Mouse (Mus musculus): Measurements from ENCODE around the gene Arhgap21. TPM values are rescaled to one million over a fixed set of nuclear protein-coding genes. Genes with fewer than 3 reads are reported as not detected.

The Arhgap21 gene
- polyA plus RNA-seq, 1 experiment from 2014 or later, result 16.7 TPM

GRCm38 (mm10) chr2:20987822-20988221 lies 19.1 kb upstream of the Arhgap21 start:
- H3K27me3 ChIP-seq, result no peaks in the 10 kb centered on the region
- no peak overlapping the region for H3K4me3 ChIP-seq (replicated peaks)
- H3K27ac ChIP-seq, result no peak overlapping the region
- H3K9me3 ChIP-seq, result no peaks in the 10 kb centered on the region
- 60% methylated on average over 3 of the region's 3 CpGs for WGBS
- ATAC-seq (ENCODE audit: insufficient number of reproducible peaks, insufficient read depth, low FRiP score, low TSS enrichment, low read depth), result no peak
- no peaks in the 10 kb centered on the region for H3K36me3 ChIP-seq
- H3K9ac ChIP-seq (replicated peaks), result no peak overlapping the region
- no peaks in the 10 kb centered on the region for H3K4me1 ChIP-seq (replicated peaks)
- H3K4me2 ChIP-seq, result no peak overlapping the region

GRCm38 (mm10) chr2:20978726-20979125 lies 10.0 kb upstream of the Arhgap21 start:
- Histone ChIP-seq H3K4me1 (replicated peaks) (no peaks in the 10 kb centered on the region), H3K36me3 (no peaks in the 10 kb centered on the region), H3K27me3 (no peaks in the 10 kb centered on the region), H3K4me3 (replicated peaks) (no peak overlapping the region), H3K9me3 (no peaks in the 10 kb centered on the region), H3K4me2 (no peak overlapping the region), H3K9ac (replicated peaks) (no peak overlapping the region), H3K27ac (no peak overlapping the region)
- WGBS, result 50% methylated on average over 8 of the region's 8 CpGs
- no peak for ATAC-seq (ENCODE audit: insufficient number of reproducible peaks, insufficient read depth, low FRiP score, low TSS enrichment, low read depth)

- Histone ChIP-seq H3K4me1 (replicated peaks) (no peaks in the 10 kb centered on the region), H3K27ac (no peak overlapping the region), H3K9me3 (no peaks in the 10 kb centered on the region), H3K4me3 (replicated peaks) (no peak overlapping the region), H3K9ac (replicated peaks) (no peak overlapping the region), H3K36me3 (no peaks in the 10 kb centered on the region), H3K27me3 (no peaks in the 10 kb centered on the region), H3K4me2 (no peak overlapping the region)
- ATAC-seq (ENCODE audit: insufficient number of reproducible peaks, insufficient read depth, low FRiP score, low TSS enrichment, low read depth), result no peak
Measured at GRCm38 (mm10) chr2:20977051-20977450, 8.4 kb upstream of the Arhgap21 start.

DNA sequence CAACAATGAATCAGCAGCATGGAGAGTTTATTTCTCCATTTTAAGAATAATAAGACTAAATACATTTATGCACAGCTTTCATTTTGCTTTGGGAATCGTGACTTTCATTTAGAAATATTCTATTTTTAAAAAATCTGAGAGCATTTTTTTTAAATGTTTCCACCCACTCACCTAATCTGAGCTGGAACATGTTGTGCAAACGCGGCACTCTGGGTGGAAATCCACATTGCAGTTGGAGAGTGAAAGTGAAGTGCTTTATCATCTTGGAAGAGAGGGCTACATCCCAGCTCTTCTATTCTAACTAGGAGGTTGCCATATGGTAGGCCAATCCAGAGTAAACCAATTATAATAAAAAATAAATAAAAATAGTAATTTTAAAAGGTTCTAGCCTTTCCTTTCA lies 4.8 kb upstream of the Arhgap21 start:
- H3K4me1 ChIP-seq (replicated peaks), result no peaks in the 10 kb centered on the region
- no peak overlapping the region for H3K9ac ChIP-seq (replicated peaks)
- no peaks in the 10 kb centered on the region for H3K27me3 ChIP-seq
- no peak overlapping the region for H3K27ac ChIP-seq
- no peak overlapping the region for H3K4me3 ChIP-seq (replicated peaks)
- no peak overlapping the region for H3K4me2 ChIP-seq
- 82% methylated on average over 3 of the region's 3 CpGs for WGBS
- H3K9me3 ChIP-seq, result no peaks in the 10 kb centered on the region
- no peaks in the 10 kb centered on the region for H3K36me3 ChIP-seq
- ATAC-seq (ENCODE audit: insufficient number of reproducible peaks, insufficient read depth, low FRiP score, low TSS enrichment, low read depth), result no peak

DNA sequence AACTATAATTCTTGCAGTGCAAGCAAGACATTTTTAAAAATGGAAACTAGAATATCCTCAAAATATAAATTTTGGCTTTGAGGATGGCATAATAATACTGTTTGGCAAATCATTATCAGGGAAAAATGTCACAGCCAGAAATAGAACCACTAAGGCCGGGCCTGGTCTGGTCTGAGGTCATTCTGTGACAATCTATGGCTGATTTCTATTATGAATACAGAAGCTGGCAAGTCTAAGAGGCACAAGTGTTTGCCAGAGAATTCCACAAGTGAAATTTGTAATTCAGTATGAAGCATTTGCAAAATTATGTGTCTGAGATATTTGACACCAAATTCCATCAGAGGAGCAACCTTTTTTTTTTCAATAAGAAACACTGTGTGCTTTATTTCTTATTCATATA lies 3.5 kb upstream of the Arhgap21 start:
- H3K9me3 ChIP-seq, result no peaks in the 10 kb centered on the region
- no peaks in the 10 kb centered on the region for H3K36me3 ChIP-seq
- H3K4me3 ChIP-seq (replicated peaks), result no peak overlapping the region
- peaks cover 3% of the 10 kb centered on the region for H3K4me1 ChIP-seq (replicated peaks)
- no peak overlapping the region for H3K27ac ChIP-seq
- WGBS, result 82% methylated on average over 1 of the region's 1 CpGs
- no peak overlapping the region for H3K4me2 ChIP-seq
- H3K27me3 ChIP-seq, result no peaks in the 10 kb centered on the region
- H3K9ac ChIP-seq (replicated peaks), result no peak overlapping the region
- ATAC-seq (ENCODE audit: insufficient number of reproducible peaks, insufficient read depth, low FRiP score, low TSS enrichment, low read depth), result no peak

DNA sequence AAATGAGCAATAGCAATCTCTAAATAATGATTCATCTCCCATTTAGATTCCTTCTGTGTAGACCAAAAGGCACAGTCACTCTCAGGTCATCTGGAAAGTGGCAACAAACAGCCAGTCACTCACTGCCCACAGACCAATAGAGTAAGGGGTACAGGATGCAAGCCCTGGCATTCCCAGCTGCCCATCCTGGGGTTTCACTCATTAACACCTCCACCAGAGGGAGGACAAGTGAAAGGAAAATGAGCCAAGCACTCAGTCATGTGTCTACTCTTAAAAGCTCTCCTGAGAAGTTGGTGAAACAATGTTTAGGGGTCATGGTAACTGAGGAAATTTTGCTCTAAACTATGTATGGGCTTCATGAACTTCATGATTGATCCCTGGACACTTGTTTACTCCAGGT lies 2.9 kb upstream of the Arhgap21 start:
- Histone ChIP-seq H3K36me3 (no peaks in the 10 kb centered on the region), H3K9me3 (no peaks in the 10 kb centered on the region), H3K4me1 (replicated peaks) (peaks cover 9% of the 10 kb centered on the region), H3K27ac (no peak overlapping the region), H3K27me3 (no peaks in the 10 kb centered on the region), H3K4me3 (replicated peaks) (no peak overlapping the region), H3K9ac (replicated peaks) (no peak overlapping the region), H3K4me2 (no peak overlapping the region)
- no peak for ATAC-seq (ENCODE audit: insufficient number of reproducible peaks, insufficient read depth, low FRiP score, low TSS enrichment, low read depth)

DNA sequence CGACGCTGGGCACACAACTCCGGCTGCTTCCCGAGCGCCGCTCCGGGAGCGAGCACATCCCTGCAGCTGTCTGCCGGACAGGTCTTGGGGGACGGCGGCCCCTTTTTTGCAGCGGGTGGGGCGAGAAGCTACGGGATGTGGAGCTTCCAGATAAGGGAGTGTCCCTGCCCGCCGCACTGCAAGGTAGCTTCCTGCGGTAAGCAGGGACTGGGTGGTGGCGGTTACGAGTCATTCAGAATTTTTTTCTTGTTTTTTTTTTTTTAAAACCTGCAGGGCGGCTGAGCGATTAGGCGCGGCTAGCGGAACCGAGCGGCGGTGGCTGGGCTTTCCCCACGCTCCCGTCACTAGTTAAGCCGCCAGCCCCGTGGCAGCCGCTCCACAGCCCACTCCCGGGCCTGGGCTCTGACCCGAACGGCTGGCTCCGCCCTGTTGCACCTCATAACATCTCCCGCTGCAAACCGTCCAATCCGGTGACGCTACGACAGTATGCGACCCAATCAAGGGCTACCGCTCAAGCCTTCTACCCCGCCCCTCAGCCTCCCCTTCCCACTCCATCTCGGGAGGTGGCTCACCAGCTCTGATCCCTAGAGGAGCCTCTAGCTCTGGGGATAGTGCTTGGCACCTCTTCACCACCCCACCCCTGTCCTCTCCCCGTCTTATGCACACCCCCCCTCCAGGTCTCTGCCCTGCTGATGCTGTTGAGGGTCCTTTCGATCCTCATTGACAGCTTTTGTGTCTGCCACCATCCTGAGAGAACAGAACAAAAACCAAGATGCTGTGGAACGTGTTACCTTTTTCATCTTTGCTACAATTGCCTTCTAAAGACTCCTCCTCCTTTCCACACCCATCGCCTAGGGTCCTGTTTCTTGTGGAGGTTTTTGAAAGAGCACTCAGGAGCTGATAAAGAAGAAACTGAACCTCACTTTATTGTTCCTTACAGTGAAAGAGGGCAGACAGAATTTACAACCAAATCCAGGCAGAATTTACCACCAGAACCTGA lies 820 bp upstream of the Arhgap21 start:
- peak overlapping the region; percentile 98 for H3K27ac ChIP-seq
- no peaks in the 10 kb centered on the region for H3K36me3 ChIP-seq
- peak overlapping the region; percentile 97 for H3K9ac ChIP-seq (replicated peaks)
- under 1% methylated on average over 49 of the region's 49 CpGs for WGBS
- H3K4me2 ChIP-seq, result peak overlapping the region; percentile 73
- H3K4me3 ChIP-seq (replicated peaks), result peak overlapping the region; percentile 89
- H3K4me1 ChIP-seq (replicated peaks), result peaks cover 19% of the 10 kb centered on the region
- no peaks in the 10 kb centered on the region for H3K9me3 ChIP-seq
- H3K27me3 ChIP-seq, result no peaks in the 10 kb centered on the region
- peak; percentile 97 for ATAC-seq (ENCODE audit: insufficient number of reproducible peaks, insufficient read depth, low FRiP score, low TSS enrichment, low read depth)

DNA sequence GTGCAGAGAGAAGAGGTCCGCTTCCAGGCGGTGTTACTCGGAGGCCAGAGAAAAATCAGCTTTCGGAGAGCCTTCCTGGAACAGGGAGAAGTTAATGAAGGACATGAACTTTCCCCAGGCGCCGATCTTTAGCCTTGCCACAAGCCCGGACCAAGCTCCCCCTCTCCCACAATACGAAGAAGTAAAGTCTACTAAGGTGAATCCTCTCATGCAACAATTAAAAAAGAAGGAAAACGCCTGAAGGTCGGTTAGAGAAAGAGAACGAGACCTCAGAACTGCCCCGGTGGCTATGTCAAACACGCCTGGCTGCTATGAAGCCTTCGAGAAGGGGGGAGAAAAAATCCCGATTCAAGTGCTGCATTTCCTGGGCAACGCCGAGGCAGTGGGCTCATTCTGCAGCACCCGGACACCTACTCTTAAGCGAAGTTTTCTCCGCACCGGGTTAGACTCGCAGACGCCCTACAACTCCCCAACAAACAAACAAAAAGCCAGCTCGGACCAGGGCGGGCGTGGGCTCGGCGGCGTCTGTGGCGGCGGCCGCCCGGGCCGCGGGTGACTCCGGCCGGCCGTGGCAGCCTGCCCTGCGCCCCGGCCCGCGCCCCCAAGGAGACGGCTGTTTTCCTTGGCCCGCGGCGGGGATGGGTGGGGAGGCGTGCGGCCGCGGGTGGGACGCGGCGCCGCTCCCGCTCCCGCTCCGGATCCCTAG lies 882 bp downstream of the Arhgap21 start:
- H3K4me1 ChIP-seq (replicated peaks), result peaks cover 23% of the 10 kb centered on the region
- H3K27ac ChIP-seq, result peak overlapping the region; percentile 98
- peak overlapping the region; percentile 97 for H3K9ac ChIP-seq (replicated peaks)
- WGBS, result under 1% methylated on average over 56 of the region's 57 CpGs
- no peak for ATAC-seq (ENCODE audit: insufficient number of reproducible peaks, insufficient read depth, low FRiP score, low TSS enrichment, low read depth)
- no peaks in the 10 kb centered on the region for H3K27me3 ChIP-seq
- peak overlapping the region; percentile 89 for H3K4me3 ChIP-seq (replicated peaks)
- no peaks in the 10 kb centered on the region for H3K9me3 ChIP-seq
- no peaks in the 10 kb centered on the region for H3K36me3 ChIP-seq
- peak overlapping the region; percentile 73 for H3K4me2 ChIP-seq

DNA sequence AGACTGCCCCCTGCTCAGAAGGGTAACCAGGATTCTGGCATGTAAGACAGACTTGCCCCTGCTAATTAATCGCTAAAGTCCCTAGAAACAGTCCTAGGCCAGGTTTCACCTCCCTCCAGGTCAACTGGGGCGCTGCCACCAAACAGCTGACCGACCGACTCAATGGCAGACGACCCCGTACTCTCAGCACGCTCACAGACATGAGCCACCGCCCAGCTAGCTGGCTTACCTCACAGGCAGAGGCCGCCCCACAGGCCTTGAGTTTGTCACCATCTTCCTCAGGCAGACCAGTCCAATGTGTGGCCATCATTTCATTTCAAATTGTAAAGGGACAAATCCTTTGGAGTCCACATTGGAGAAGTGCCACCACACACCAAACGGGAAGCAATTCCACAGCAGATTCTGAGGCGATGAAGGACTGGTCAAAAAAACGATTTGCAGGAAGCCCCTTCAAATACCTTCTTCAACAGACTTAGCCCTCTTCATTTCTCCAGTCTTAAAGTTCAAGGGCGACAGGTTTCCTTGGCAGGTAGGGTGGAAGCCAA lies 1.5 kb downstream of the Arhgap21 start:
- no peaks in the 10 kb centered on the region for H3K9me3 ChIP-seq
- peak overlapping the region; percentile 89 for H3K4me3 ChIP-seq (replicated peaks)
- H3K4me1 ChIP-seq (replicated peaks), result peaks cover 28% of the 10 kb centered on the region

GRCm38 (mm10) chr2:20966176-20967100 lies 2.2 kb downstream of the Arhgap21 start:
- H3K4me1 ChIP-seq (replicated peaks), result peaks cover 33% of the 10 kb centered on the region
- peak overlapping the region; percentile 73 for H3K4me2 ChIP-seq
- H3K36me3 ChIP-seq, result no peaks in the 10 kb centered on the region
- peak overlapping the region; percentile 97 for H3K9ac ChIP-seq (replicated peaks)
- H3K9me3 ChIP-seq, result no peaks in the 10 kb centered on the region
- H3K27ac ChIP-seq, result no peak overlapping the region
- H3K4me3 ChIP-seq (replicated peaks), result peak overlapping the region; percentile 89
- WGBS, result 33% methylated on average over 18 of the region's 18 CpGs
- ATAC-seq (ENCODE audit: insufficient number of reproducible peaks, insufficient read depth, low FRiP score, low TSS enrichment, low read depth), result no peak
- H3K27me3 ChIP-seq, result no peaks in the 10 kb centered on the region

More for the DNA sequence above, 1.5 kb downstream of the Arhgap21 start:
- under 1% methylated on average over 13 of the region's 13 CpGs for WGBS
- Histone ChIP-seq H3K27me3 (no peaks in the 10 kb centered on the region), H3K4me2 (peak overlapping the region; percentile 73), H3K36me3 (no peaks in the 10 kb centered on the region), H3K27ac (peak overlapping the region; percentile 98), H3K9ac (replicated peaks) (peak overlapping the region; percentile 97)
- ATAC-seq (ENCODE audit: insufficient number of reproducible peaks, insufficient read depth, low FRiP score, low TSS enrichment, low read depth), result no peak

Measured in limb, embryonic 12.5 days (tissue).